Mouse (Mus musculus) kidney, postnatal 25 days (tissue): ENCODE measurements around the gene 2310022A10Rik.

Experiments used
- DNase-seq, 2 experiments: peaks; one replicate each; pipeline ENCODE4 v3.0.0; 2021; ENCODE audit warnings: mixed read lengths in 2 of 2

Gene 2310022A10Rik

GRCm38 (mm10) chr7:27552931-27553513 lies at the start of gene 2310022A10Rik, which contains the start of gene Pld3:
TSS of gene 2310022A10Rik (plus strand) at chr7:27553233.
TSS of gene Pld3 (minus strand) at chr7:27553218.
- DNase-seq: peak; percentile 97 to 99

GRCm38 (mm10) chr7:27506765-27507370 lies 46.2 kb upstream of the 2310022A10Rik start:
- DNase-seq: no peak

- DNase-seq: peak; percentile 99
Observed at GRCm38 (mm10) chr7:27507711-27508647, 45.1 kb upstream of the 2310022A10Rik start.

- peak; percentile 74 to 79 for DNase-seq
Observed at GRCm38 (mm10) chr7:27508648-27509005, 44.4 kb upstream of the 2310022A10Rik start.

GRCm38 (mm10) chr7:27510809-27511208 lies 42.2 kb upstream of the 2310022A10Rik start:
- DNase-seq: no peak

- no peak for DNase-seq
Observed at GRCm38 (mm10) chr7:27514961-27515360, 38.1 kb upstream of the 2310022A10Rik start.

- no peak for DNase-seq
Observed at GRCm38 (mm10) chr7:27518314-27518713, 34.7 kb upstream of the 2310022A10Rik start.

GRCm38 (mm10) chr7:27520104-27520503 lies 32.9 kb upstream of the 2310022A10Rik start:
- DNase-seq: no peak

GRCm38 (mm10) chr7:27520599-27520998 lies 32.4 kb upstream of the 2310022A10Rik start:
- DNase-seq: no peak

GRCm38 (mm10) chr7:27522967-27523366 lies 30.1 kb upstream of the 2310022A10Rik start, which contains the start of gene Hipk4:
TSS of gene Hipk4 (plus strand) at chr7:27523267.
- no peak for DNase-seq

- no peak for DNase-seq
Observed at GRCm38 (mm10) chr7:27523805-27524204, 29.2 kb upstream of the 2310022A10Rik start.

- peak; percentile 80 to 82 for DNase-seq
Observed at GRCm38 (mm10) chr7:27526039-27526827, 26.8 kb upstream of the 2310022A10Rik start.

- no peak for DNase-seq
Observed at GRCm38 (mm10) chr7:27529070-27529469, 24.0 kb upstream of the 2310022A10Rik start.

- no peak for DNase-seq
Observed at GRCm38 (mm10) chr7:27530937-27531336, 22.1 kb upstream of the 2310022A10Rik start.

- DNase-seq: no peak
Observed at GRCm38 (mm10) chr7:27531707-27532106, 21.3 kb upstream of the 2310022A10Rik start.

- DNase-seq: no peak
Observed at GRCm38 (mm10) chr7:27532480-27533050, 20.5 kb upstream of the 2310022A10Rik start.

- no peak for DNase-seq
Observed at GRCm38 (mm10) chr7:27535386-27535785, 17.6 kb upstream of the 2310022A10Rik start.

- DNase-seq: no peak
Observed at GRCm38 (mm10) chr7:27536618-27537017, 16.4 kb upstream of the 2310022A10Rik start.

GRCm38 (mm10) chr7:27537998-27538397 lies 15.0 kb upstream of the 2310022A10Rik start:
- DNase-seq: no peak

- DNase-seq: no peak
Observed at GRCm38 (mm10) chr7:27538797-27539196, 14.2 kb upstream of the 2310022A10Rik start.

GRCm38 (mm10) chr7:27540521-27540920 lies 12.5 kb upstream of the 2310022A10Rik start:
- DNase-seq: no peak

- DNase-seq: no peak
Observed at GRCm38 (mm10) chr7:27540935-27541334, 12.1 kb upstream of the 2310022A10Rik start.
